Mouse (Mus musculus): ENCODE data around the gene Cep162. TPM values are rescaled to one million over a fixed set of nuclear protein-coding genes. Genes with fewer than 3 reads are reported as not detected.

Cep162 gene
- polyA plus RNA-seq, 1 experiment from 2014 or later = 10.4 TPM

DNA sequence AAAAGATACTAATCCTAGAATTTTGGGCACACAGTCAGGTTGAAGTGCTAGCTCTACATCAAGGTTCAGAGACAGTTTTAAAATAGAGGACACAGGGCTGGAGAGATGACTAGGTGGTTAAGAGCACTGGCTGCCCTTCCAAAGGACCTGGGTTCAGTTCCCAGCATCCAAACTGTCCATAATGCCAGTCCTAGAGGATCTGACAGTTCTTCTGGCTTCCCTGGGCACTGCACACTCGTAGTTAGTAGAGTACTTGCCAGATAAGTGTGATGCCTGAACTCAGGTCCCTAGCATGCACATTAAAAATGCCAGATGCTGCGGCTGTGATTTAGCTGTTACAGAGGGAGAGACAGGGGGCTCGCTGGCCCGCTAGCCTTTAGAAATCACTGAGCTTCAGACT, 108.9 kb downstream of the Cep162 start:
- Histone ChIP-seq H3K27me3 (peaks cover 40% of the 10 kb centered on the region), H3K9ac (no peak overlapping the region), H3K4me2 (replicated peaks) (no peak overlapping the region), H3K4me1 (peaks cover 13% of the 10 kb centered on the region), H3K9me3 (replicated peaks) (no peaks in the 10 kb centered on the region), H3K36me3 (no peaks in the 10 kb centered on the region), H3K27ac (no peak overlapping the region), H3K4me3 (no peak overlapping the region)
- ATAC-seq (ENCODE audit: low FRiP score) = no peak
- 86% methylated on average over 4 of the region's 4 CpGs for WGBS

DNA sequence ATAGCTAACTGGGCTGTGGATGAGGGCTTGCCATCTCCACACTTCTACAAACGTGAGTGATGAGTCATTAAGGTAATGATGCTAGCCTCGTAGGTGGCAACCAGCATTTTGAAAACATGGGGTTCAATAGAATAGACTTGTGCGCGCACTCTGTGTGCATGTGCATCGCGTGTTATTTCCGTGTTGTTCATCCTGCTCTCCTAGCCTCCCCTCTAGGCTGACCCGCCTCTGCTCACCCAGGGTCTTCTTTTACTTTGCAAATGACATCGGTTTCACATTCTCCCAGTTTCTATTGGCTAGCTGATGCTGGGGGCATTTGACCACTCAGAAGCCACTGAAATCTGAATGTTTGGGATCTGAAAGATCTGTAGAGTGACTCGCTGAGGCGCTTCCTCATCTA, 109.7 kb downstream of the Cep162 start:
- peaks cover 13% of the 10 kb centered on the region for H3K4me1 ChIP-seq
- H3K4me2 ChIP-seq (replicated peaks) = peak overlapping the region; percentile 66; the same call in 1 of the 2 replicates
- H3K27me3 ChIP-seq = peaks cover 40% of the 10 kb centered on the region
- H3K36me3 ChIP-seq = no peaks in the 10 kb centered on the region
- no peak overlapping the region for H3K4me3 ChIP-seq
- ATAC-seq (ENCODE audit: low FRiP score) = no peak
- no peak overlapping the region for H3K27ac ChIP-seq
- no peaks in the 10 kb centered on the region for H3K9me3 ChIP-seq (replicated peaks)
- 27% methylated on average over 11 of the region's 11 CpGs for WGBS
- H3K9ac ChIP-seq = no peak overlapping the region

DNA sequence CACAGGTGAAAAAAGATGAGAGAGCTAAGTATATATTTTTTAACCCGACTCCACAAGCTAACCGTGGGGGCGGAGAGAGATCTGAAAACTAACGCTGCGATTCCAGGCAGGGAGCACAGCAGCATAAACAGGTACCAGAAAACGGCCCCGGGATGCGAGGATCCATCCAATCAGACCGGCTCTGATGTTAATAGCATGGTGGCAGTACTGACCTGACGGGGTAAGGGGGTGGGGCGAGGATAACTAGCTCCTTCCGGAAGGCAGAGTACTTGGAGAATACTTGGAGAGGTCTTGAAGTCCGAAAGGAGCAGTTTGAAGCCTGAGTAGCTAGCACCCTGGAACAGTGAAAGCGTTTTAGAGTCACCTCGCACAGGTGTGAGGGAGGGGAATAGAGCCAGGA, 110.2 kb downstream of the Cep162 start:
- Histone ChIP-seq H3K27ac (no peak overlapping the region), H3K36me3 (no peaks in the 10 kb centered on the region), H3K27me3 (peaks cover 40% of the 10 kb centered on the region), H3K9me3 (replicated peaks) (no peaks in the 10 kb centered on the region), H3K9ac (0 out of 2 replicates have a peak overlapping the region, but pooled peaks have one; percentile 18), H3K4me2 (replicated peaks) (peak overlapping the region; percentile 66), H3K4me3 (peak overlapping the region; percentile 32), H3K4me1 (peaks cover 13% of the 10 kb centered on the region)
- WGBS = 2% methylated on average over 15 of the region's 15 CpGs
- peak; percentile 26; the same call in 1 of the 2 replicates for ATAC-seq (ENCODE audit: low FRiP score)

DNA sequence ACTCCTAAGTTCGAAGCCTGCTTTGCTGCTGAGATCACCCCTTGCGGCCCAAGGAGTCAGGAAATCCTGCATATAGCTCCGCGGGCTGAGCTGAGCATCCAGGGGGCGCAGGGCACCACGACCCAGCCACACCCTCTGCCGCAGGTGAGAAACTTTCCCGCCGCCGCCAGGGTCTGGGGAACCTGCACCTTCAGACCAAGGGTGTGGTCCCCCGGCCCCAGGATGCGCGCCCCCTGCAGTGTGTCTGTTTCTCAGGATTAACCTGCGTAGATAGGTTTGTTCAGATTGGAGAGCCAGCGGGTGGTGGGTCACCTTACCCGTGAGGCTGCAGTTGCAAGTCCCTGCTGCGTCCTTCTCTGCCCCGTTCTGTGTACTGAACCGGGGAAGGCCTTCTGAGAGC, 110.8 kb downstream of the Cep162 start:
- no peaks in the 10 kb centered on the region for H3K36me3 ChIP-seq
- ATAC-seq (ENCODE audit: low FRiP score) = peak; percentile 61
- H3K9me3 ChIP-seq (replicated peaks) = no peaks in the 10 kb centered on the region
- under 1% methylated on average over 19 of the region's 19 CpGs for WGBS
- peaks cover 13% of the 10 kb centered on the region for H3K4me1 ChIP-seq
- peak overlapping the region; percentile 66 for H3K4me2 ChIP-seq (replicated peaks)
- H3K27me3 ChIP-seq = peaks cover 40% of the 10 kb centered on the region
- H3K4me3 ChIP-seq = peak overlapping the region; percentile 32
- H3K9ac ChIP-seq = no peak overlapping the region
- no peak overlapping the region for H3K27ac ChIP-seq

DNA sequence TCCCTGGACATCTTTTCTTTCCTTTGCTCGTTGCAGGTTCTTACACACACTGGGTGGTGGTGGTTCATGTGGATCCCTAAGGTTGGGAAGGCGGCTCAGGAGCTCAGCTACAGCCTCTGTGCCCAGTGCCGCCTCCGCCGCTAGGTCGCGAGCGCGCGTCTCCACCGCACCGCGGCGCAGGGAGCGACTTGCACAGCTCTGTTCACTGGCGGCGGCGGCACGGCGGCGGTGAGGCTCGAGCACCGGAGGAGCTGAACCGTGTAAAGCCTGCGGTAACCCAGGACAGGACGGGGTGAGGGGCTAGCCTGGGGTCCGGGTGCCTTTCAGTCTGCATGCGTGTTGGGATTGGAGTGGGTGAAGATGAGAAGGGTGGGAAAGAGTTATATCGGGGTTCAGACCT, 111.2 kb downstream of the Cep162 start, which contains the start of gene Mrap2:
Gene Mrap2 (plus strand): TSS at position 201 of the 400 bp plus-strand sequence.
- ATAC-seq (ENCODE audit: low FRiP score) = peak; percentile 89
- no peak within 1 kb of the TSS for H3K9ac ChIP-seq

DNA sequence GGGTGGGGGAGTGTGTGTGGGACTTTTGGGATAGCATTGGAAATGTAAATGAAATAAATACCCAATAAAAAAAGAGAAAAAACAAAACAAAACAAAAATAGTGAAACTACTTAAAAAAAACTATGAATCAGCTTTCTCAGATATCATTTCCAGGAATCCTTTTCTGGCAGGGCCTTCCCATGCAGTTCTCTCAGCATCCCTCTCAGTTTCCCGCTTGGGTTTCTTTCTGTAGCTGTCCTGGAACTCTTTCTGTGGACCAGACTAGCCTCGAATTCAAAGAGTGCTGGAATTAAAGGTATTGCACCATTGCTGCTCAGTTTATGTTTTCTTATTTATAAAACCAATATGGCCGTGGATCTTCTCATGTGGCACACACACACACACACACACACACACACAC, 112.3 kb downstream of the Cep162 start:
- WGBS = 83% methylated on average over 3 of the region's 3 CpGs
- no peak for ATAC-seq (ENCODE audit: low FRiP score)
- no peak overlapping the region for H3K4me2 ChIP-seq (replicated peaks)

More for the DNA sequence above, 111.2 kb downstream of the Cep162 start, which contains the start of gene Mrap2:
- H3K27me3 ChIP-seq = peaks cover 40% of the 10 kb centered on the region
- H3K27ac ChIP-seq = no peak within 1 kb of the TSS
- peak within 1 kb of the TSS; percentile 66 for H3K4me2 ChIP-seq (replicated peaks)
- H3K36me3 ChIP-seq = no peaks in the 10 kb centered on the region
- H3K4me1 ChIP-seq = peaks cover 13% of the 10 kb centered on the region
- peak within 1 kb of the TSS; percentile 32 for H3K4me3 ChIP-seq
- no peaks in the 10 kb centered on the region for H3K9me3 ChIP-seq (replicated peaks)
- WGBS = 2% methylated on average over 29 of the region's 29 CpGs

More for the DNA sequence above, 112.3 kb downstream of the Cep162 start:
- peaks cover 13% of the 10 kb centered on the region for H3K4me1 ChIP-seq
- H3K9me3 ChIP-seq (replicated peaks) = no peaks in the 10 kb centered on the region
- no peak overlapping the region for H3K4me3 ChIP-seq
- no peak overlapping the region for H3K27ac ChIP-seq
- no peak overlapping the region for H3K9ac ChIP-seq
- H3K27me3 ChIP-seq = peaks cover 40% of the 10 kb centered on the region
- no peaks in the 10 kb centered on the region for H3K36me3 ChIP-seq

Other genes starting within 250 kb of the Cep162 start
- 2.2 and 2.7 TPM in 2 replicates for gene Ripply2, start 240.0 kb downstream of the Cep162 start, polyA plus RNA-seq (2016; fragmentation: Nextera tagmentation; extraction: Ambion mirVana)
- 101 and 102 TPM in 2 replicates for gene Cyb5r4, start 233.5 kb downstream of the Cep162 start, polyA plus RNA-seq (2016; fragmentation: Nextera tagmentation; extraction: Ambion mirVana)
- 0.35 and 0.59 TPM in 2 replicates for gene Mrap2, start 111.2 kb downstream of the Cep162 start, polyA plus RNA-seq (2016; fragmentation: Nextera tagmentation; extraction: Ambion mirVana)

Data from hindbrain, embryonic 12.5 days (tissue).